8 mouse cellular contexts compared by ENCODE assay signal in genomic region chr9:75050003-75050402, GRCm38 (mm10). TPM values are rescaled to one million over a fixed set of nuclear protein-coding genes. Genes with fewer than 3 reads are reported as not detected.
DNase-seq lines count a peak whose midpoint lies in the region; ATAC-seq and TF ChIP-seq lines count a peak whose summit lies in the region.

No protein-coding gene starts in this region.

- 13% methylated on average over 3 of the region's 3 CpGs for WGBS in lung, adult 2 months

- TF ChIP-seq CTCF in lung, adult 2 months (IDR thresholded peaks at IDR 0.05; ENCODE audit: insufficient read depth, low read length): peak; percentile 68

- peak; percentile 58 to 68 for DNase-seq in CD8-positive naive resting alpha-beta T cell, adult 2 months (ENCODE audit: low read depth in 2 of 2, low spot score in 2 of 2)
- peak; percentile 31 for DNase-seq in embryo, embryonic 11.5 days (ENCODE audit: low read depth, low spot score)
- DNase-seq in heart, adult 8-10 months (ENCODE audit: low spot score): peak; percentile 77
- peak; percentile 74 to 82 for DNase-seq in kidney, postnatal 36 days
- DNase-seq in lung, adult 2 months: peak; percentile 42
- peak; percentile 42 for DNase-seq in urinary bladder, postnatal 25 days (ENCODE audit: low spot score)

- no peak for TF ChIP-seq POLR2A in lung, adult 2 months (IDR thresholded peaks at IDR 0.05; ENCODE audit: borderline replicate concordance, extremely low read depth, low read depth, low read length)

- no peak overlapping the region for H3K4me3 ChIP-seq in lung, adult 2 months (replicated peaks; ENCODE audit: extremely low read depth, low read depth, low read length)

- H3K4me1 ChIP-seq in lung, adult 2 months (ENCODE audit: control insufficient read depth, insufficient read depth, low read length): peaks cover 12% of the 10 kb centered on the region

- peak; percentile 82 for ATAC-seq in activated CD4-positive, CD25-positive, alpha-beta regulatory T cell, adult 4 months
- ATAC-seq in neutrophil, adult 5-6 weeks (ENCODE audit: extremely low read depth, insufficient number of reproducible peaks, low FRiP score, poor library complexity, severe bottlenecking): peak; percentile 93

RNA-seq across cellular contexts. Expression of gene Arpp19, which starts 12.6 kb away (rescaled TPM):
- 100 to 1,000 TPM; 326 to 420 TPM for polyA plus RNA-seq in activated CD4-positive, CD25-positive, alpha-beta regulatory T cell, adult 4 months (2017; shearing (Covaris generic))
- 100 to 1,000 TPM; 151 to 245 (median 188) TPM for total RNA-seq in heart, adult 8-10 months (2022)
- polyA plus RNA-seq in lung, adult 2 months (2012; rRNA removed): 9.0 and 16.1 TPM in 2 replicates
- total RNA-seq in neutrophil, adult 5-6 weeks (2017): 110 and 123 TPM in 2 replicates

RNA-seq across cellular contexts. Expression of gene Myo5a, which starts 20.8 kb away (rescaled TPM):
- 10 to 100 TPM in 1 of 2 experiments, 1 to 10 TPM in 1; 5.7 to 10.6 TPM for polyA plus RNA-seq in activated CD4-positive, CD25-positive, alpha-beta regulatory T cell, adult 4 months (2017; shearing (Covaris generic))
- 10 to 100 TPM in 1 of 4 experiments, 1 to 10 TPM in 3; 7.0 to 13.0 (median 8.6) TPM for total RNA-seq in heart, adult 8-10 months (2022)
- 3.1 and 5.8 TPM in 2 replicates for polyA plus RNA-seq in lung, adult 2 months (2012; rRNA removed)
- 177 and 183 TPM in 2 replicates for total RNA-seq in neutrophil, adult 5-6 weeks (2017)

Comparison
In these comparisons a context has a peak if more than half of its experiments do, and no peak if none do; other contexts are left out.
1. RNA of gene Myo5a, which starts 20.8 kb away (total RNA-seq): 177 to 183 TPM in neutrophil, adult 5-6 weeks; 7.0 to 13.0 TPM in heart, adult 8-10 months; every median in the first group is over 10 times any median in the second.
2. Peak in every context shown above with its lines, with median percentiles within 50 percentile points of each other: DNase-seq.